Mouse (Mus musculus) stomach, embryonic 16.5 days (tissue): ENCODE measurements around the gene Mef2b. TPM values are rescaled to one million over a fixed set of nuclear protein-coding genes. Genes with fewer than 3 reads are reported as not detected.

Experiments used
- ATAC-seq: fragments of 200-750 bp; cut with Nextera tagmentation; 2 replicates; pipeline ENCODE4 v1.8.0; 2017; ENCODE audit warnings: moderate number of reproducible peaks, moderate TSS enrichment; ENCODE audit not compliant: insufficient read depth, low FRiP score
- H3K27ac ChIP-seq: fragments of 300-500 bp; sonication (generic); 2 replicates; pipeline ENCODE4 v1.5.1; 2014; ENCODE audit warnings: low read length
- H3K27me3 ChIP-seq: fragments of 300-500 bp; sonication (generic); 2 replicates; pipeline ENCODE4 v1.6.1; 2014; ENCODE audit warnings: low read length, control low read depth, mixed read lengths; ENCODE audit not compliant: control insufficient read depth, insufficient read depth
- H3K36me3 ChIP-seq: fragments of 300-500 bp; sonication (generic); 2 replicates; pipeline ENCODE4 v1.6.1; 2014; ENCODE audit warnings: low read length; ENCODE audit not compliant: control insufficient read depth, insufficient read depth
- H3K4me1 ChIP-seq: fragments of 300-500 bp; sonication (generic); 2 replicates; pipeline ENCODE4 v1.6.1; 2014; ENCODE audit warnings: low read length, control low read depth, mixed read lengths; ENCODE audit not compliant: control insufficient read depth, insufficient read depth
- H3K4me2 ChIP-seq: fragments of 300-500 bp; sonication (generic); 2 replicates; pipeline ENCODE4 v1.6.1; 2014; ENCODE audit warnings: low read depth, low read length, mixed read lengths
- H3K4me3 ChIP-seq: fragments of 300-500 bp; sonication (generic); replicated peaks from 2 replicates; pipeline ENCODE4 v1.5.1; 2014; ENCODE audit warnings: mild to moderate bottlenecking, low read length
- H3K9ac ChIP-seq: fragments of 300-500 bp; sonication (generic); 2 replicates; pipeline ENCODE4 v1.6.1; 2014; ENCODE audit warnings: low read length
- H3K9me3 ChIP-seq: fragments of 300-500 bp; sonication (generic); replicated peaks from 2 replicates; pipeline ENCODE4 v1.6.1; 2016; ENCODE audit warnings: low read length, control low read depth; ENCODE audit not compliant: control insufficient read depth
- WGBS: fragments of 180-500 bp; shearing (Covaris S2); extraction: QIAGEN DNeasy Blood & Tissue Kit; methylation state at CpG from one replicate; pipeline ENCODE4 v1.1.7; 2014; 5-methylcytosine and 5-hydroxymethylcytosine counted together
- polyA plus RNA-seq: library from polyadenylated mRNA; unstranded; fragments of >200 nt; fragmentation: Nextera tagmentation; extraction: Ambion mirVana; gene quantifications from 2 replicates; pipeline ENCODE4 v1.2.1, GENCODE M21; 2015

Mef2b gene
- polyA plus RNA-seq, 1 experiment from 2014 or later, result 0.25 TPM

- no peak for ATAC-seq
- no peak overlapping the region for H3K9ac ChIP-seq
- no peak overlapping the region for H3K27ac ChIP-seq
- WGBS, result 79% methylated on average over 3 of the region's 3 CpGs
- peaks cover 18% of the 10 kb centered on the region for H3K4me1 ChIP-seq
- H3K27me3 ChIP-seq, result no peaks in the 10 kb centered on the region
- no peaks in the 10 kb centered on the region for H3K9me3 ChIP-seq
- no peak overlapping the region for H3K4me3 ChIP-seq
- H3K4me2 ChIP-seq, result no peak overlapping the region
- no peaks in the 10 kb centered on the region for H3K36me3 ChIP-seq
Observed at GRCm38 (mm10) chr8:70170116-70170515, 30.6 kb downstream of the Mef2b start.

DNA sequence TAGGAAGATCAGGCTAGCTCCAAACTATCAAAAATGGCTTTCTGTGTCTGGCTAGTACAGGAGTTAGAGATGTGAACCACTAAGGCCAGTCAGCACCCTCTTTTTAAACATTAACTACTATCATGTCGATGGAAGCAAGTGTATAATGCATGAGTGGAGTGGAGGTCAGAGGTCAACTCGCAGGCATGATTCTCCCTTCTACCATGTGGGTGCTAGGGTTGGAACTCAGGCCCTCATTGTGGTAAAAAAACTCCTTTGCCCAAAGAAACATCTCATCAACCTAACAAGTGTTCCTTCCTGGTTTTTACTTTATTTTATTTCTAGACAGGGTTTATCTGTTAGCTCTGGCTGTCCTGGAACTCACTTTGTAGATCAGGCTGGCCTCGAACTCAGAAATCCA lies 31.2 kb downstream of the Mef2b start:
- no peak overlapping the region for H3K4me3 ChIP-seq
- no peak overlapping the region for H3K4me2 ChIP-seq
- no peak for ATAC-seq
- 69% methylated on average over 3 of the region's 3 CpGs for WGBS
- no peak overlapping the region for H3K9ac ChIP-seq
- H3K27me3 ChIP-seq, result no peaks in the 10 kb centered on the region
- no peaks in the 10 kb centered on the region for H3K9me3 ChIP-seq
- H3K36me3 ChIP-seq, result no peaks in the 10 kb centered on the region
- H3K4me1 ChIP-seq, result peaks cover 18% of the 10 kb centered on the region
- no peak overlapping the region for H3K27ac ChIP-seq

- Histone ChIP-seq H3K9me3 (no peaks in the 10 kb centered on the region), H3K4me3 (no peak overlapping the region), H3K27me3 (no peaks in the 10 kb centered on the region), H3K4me1 (peaks cover 18% of the 10 kb centered on the region), H3K9ac (no peak overlapping the region), H3K4me2 (no peak overlapping the region), H3K36me3 (no peaks in the 10 kb centered on the region), H3K27ac (no peak overlapping the region)
- no peak for ATAC-seq
- WGBS, result 77% methylated on average over 7 of the region's 7 CpGs
Observed at GRCm38 (mm10) chr8:70171240-70171639, 31.7 kb downstream of the Mef2b start.

DNA sequence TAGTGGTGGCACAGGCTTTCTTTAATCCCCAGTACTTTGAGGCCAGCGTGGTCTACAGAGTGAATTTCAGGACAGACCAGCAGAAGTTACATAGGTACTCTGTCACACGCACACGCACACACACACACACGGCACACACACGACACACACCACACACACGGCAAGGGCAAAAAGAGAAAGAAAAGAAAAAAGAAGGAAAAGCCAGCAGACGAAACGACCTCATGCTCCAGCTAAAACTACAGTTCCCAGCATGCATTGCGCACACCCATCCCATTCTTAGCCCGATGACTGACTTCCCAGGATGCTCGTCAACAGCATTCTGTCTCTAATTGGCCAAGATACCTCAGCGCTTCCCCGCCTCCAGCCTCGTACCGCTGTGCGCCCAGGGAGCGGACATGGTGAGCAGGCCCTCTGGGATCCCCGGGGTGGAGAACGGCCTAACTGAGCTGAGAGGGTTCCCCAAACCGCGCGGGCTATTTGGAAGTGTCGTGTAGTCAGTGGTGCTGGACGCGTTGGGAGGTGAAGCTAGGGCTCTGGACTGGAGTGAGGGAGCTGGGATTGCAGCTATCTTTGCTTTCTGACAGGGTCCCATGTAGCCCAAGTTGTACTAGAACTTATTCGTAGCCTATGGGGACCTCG lies 32.7 kb downstream of the Mef2b start, which contains the start of gene Tmem161a:
Gene Tmem161a (plus strand): TSS at position 314 of the 639 bp plus-strand sequence.
- peak; percentile 98 for ATAC-seq
- peak within 1 kb of the TSS; percentile 84 for H3K4me3 ChIP-seq

DNA sequence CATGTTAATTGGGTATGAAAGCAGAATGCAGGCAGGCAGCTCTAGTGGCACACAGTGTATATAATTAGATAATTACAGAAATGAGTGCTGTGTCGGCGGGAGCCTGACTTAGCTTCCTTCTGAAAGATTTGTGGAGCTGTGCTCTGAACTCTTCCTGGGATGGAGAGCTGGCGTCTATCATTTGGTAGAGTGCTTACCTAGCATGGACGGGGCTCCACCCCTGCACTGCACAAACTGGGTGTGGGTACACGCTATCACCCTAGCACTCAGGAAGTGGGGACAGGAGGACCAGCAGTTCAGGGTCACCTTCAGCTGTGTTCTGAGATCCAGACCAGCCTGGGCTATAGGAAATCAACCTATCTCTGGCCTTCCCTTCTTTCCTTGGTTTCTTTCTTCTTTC lies 33.8 kb downstream of the Mef2b start:
- peak overlapping the region; percentile 84; the same call in 1 of the 2 replicates for H3K4me3 ChIP-seq
- WGBS, result 75% methylated on average over 5 of the region's 5 CpGs
- no peak overlapping the region for H3K27ac ChIP-seq
- H3K4me1 ChIP-seq, result peaks cover 11% of the 10 kb centered on the region
- no peak for ATAC-seq
- peak overlapping the region; percentile 94; the same call in 1 of the 2 replicates for H3K9ac ChIP-seq
- H3K4me2 ChIP-seq, result peak overlapping the region; percentile 61
- no peaks in the 10 kb centered on the region for H3K27me3 ChIP-seq
- H3K36me3 ChIP-seq, result 0 out of 2 replicates have a peak, but pooled peaks cover 3% of the 10 kb centered on the region
- no peaks in the 10 kb centered on the region for H3K9me3 ChIP-seq

More for the DNA sequence above, 32.7 kb downstream of the Mef2b start, which contains the start of gene Tmem161a:
- Histone ChIP-seq H3K27ac (peak within 1 kb of the TSS; percentile 52), H3K9ac (peak within 1 kb of the TSS; percentile 94), H3K9me3 (no peaks in the 10 kb centered on the region), H3K4me2 (peak within 1 kb of the TSS; percentile 61), H3K27me3 (no peaks in the 10 kb centered on the region), H3K36me3 (0 out of 2 replicates have a peak, but pooled peaks cover under 1% of the 10 kb centered on the region), H3K4me1 (peaks cover 12% of the 10 kb centered on the region)
- 3% methylated on average over 27 of the region's 27 CpGs for WGBS

DNA sequence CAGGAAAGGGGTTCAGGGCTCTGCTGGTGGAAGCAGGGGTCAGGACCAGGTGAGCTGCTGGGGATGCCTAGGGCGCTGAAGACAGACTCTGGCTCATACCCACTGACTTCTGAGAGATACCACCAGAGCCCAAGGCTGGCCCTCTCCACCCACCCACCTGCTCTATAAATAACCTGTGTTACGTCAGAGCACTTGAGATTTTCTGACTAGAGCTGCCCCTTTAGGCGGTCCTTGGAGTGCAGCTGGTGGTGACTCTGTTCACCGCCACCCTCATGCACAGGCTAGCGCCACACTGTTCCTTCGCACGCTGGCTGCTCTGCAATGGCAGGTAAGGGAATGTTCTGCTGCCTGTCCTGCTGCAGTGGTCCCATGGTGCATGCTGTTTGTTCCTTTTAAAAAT lies 34.6 kb downstream of the Mef2b start:
- H3K4me1 ChIP-seq, result peaks cover 11% of the 10 kb centered on the region
- no peak overlapping the region for H3K27ac ChIP-seq
- H3K9me3 ChIP-seq, result no peaks in the 10 kb centered on the region
- H3K27me3 ChIP-seq, result no peaks in the 10 kb centered on the region
- no peak overlapping the region for H3K4me2 ChIP-seq
- H3K4me3 ChIP-seq, result no peak overlapping the region
- no peak for ATAC-seq
- H3K9ac ChIP-seq, result no peak overlapping the region
- WGBS, result 83% methylated on average over 7 of the region's 7 CpGs
- 0 out of 2 replicates have a peak, but pooled peaks cover 3% of the 10 kb centered on the region for H3K36me3 ChIP-seq

- Histone ChIP-seq H3K4me2 (no peak overlapping the region), H3K9ac (no peak overlapping the region), H3K27ac (no peak overlapping the region), H3K9me3 (no peaks in the 10 kb centered on the region), H3K36me3 (peaks cover 12% of the 10 kb centered on the region; the same call in 1 of the 2 replicates), H3K27me3 (no peaks in the 10 kb centered on the region), H3K4me3 (no peak overlapping the region), H3K4me1 (peaks cover 15% of the 10 kb centered on the region)
- no peak for ATAC-seq
- 86% methylated on average over 2 of the region's 2 CpGs for WGBS
Observed at GRCm38 (mm10) chr8:70178231-70178630, 38.7 kb downstream of the Mef2b start.

DNA sequence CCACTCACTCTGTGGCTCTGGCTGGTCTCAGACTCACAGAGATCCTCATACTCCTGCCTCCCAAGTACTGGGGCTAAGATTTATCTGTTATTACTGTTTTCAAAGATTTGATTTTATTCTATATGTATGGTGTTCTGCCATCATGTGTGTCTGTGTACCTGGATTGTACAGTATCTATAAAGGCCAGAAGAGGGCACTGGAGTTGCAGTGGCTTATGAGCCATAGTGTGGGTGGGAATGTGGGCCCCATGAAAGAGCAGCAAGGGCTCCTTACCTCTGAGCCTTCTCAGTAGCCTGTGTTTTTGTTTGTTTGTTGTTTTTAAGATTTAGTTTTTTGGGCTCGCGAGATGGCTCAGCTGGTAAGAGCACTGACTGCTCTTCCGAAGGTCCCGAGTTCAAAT lies 39.6 kb downstream of the Mef2b start:
- Histone ChIP-seq H3K4me3 (no peak overlapping the region), H3K27ac (no peak overlapping the region), H3K9me3 (no peaks in the 10 kb centered on the region), H3K36me3 (peaks cover 12% of the 10 kb centered on the region; the same call in 1 of the 2 replicates), H3K9ac (no peak overlapping the region), H3K4me2 (no peak overlapping the region), H3K27me3 (no peaks in the 10 kb centered on the region), H3K4me1 (0 out of 2 replicates have a peak, but pooled peaks cover 8% of the 10 kb centered on the region)
- no peak for ATAC-seq
- WGBS, result 94% methylated on average over 4 of the region's 4 CpGs

DNA sequence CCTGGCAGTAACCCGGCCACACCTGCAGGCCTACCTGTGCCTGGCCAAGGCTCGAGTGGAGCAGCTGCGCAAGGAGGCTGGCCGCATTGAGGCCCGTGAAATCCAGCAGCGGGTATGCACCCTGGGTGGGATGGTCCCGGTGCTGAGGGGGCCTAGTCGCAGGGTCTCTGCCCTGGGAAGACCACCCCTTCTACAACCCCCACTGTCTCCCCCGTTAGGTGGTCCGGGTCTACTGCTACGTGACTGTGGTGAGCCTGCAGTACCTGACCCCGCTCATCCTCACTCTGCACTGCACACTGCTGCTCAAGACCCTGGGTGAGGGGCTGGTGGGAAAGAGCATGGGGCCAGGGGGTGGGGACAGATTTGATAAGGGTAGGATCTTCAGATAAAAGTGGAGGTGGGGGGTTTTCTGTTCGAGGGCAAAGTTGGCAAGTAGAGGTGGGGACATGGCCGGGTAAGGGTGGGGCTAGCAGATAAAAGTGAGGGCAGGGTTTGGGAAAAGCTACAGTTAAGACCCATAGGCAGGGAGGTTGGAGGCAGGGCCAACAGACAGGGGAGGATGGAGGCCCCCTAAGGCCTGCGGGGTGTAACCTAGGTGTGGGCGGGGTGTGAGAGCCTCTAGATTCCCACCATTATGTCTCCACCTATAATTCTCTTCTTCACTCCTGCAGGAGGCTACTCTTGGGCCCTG lies 41.8 kb downstream of the Mef2b start:
- H3K4me2 ChIP-seq, result no peak overlapping the region
- H3K27ac ChIP-seq, result no peak overlapping the region
- H3K36me3 ChIP-seq, result peaks cover 12% of the 10 kb centered on the region; the same call in 1 of the 2 replicates
- H3K9me3 ChIP-seq, result no peaks in the 10 kb centered on the region
- 0 out of 2 replicates have a peak, but pooled peaks cover 8% of the 10 kb centered on the region for H3K4me1 ChIP-seq
- H3K27me3 ChIP-seq, result no peaks in the 10 kb centered on the region
- no peak overlapping the region for H3K4me3 ChIP-seq
- WGBS, result 62% methylated on average over 16 of the region's 16 CpGs
- H3K9ac ChIP-seq, result no peak overlapping the region
- ATAC-seq, result 0 out of 2 replicates have a peak, but pooled peaks have one; percentile 26
